Mouse (Mus musculus) kidney, postnatal 0 days (tissue): ENCODE results near the gene Gm26602. TPM values are rescaled to one million over a fixed set of nuclear protein-coding genes. Genes with fewer than 3 reads are reported as not detected.

Experiments used
- ATAC-seq: fragments of 200-750 bp; cut with Nextera tagmentation; replicated peaks from 2 replicates; pipeline ENCODE4 v1.8.0; 2017; ENCODE audit warnings: low read depth, moderate number of reproducible peaks, moderate TSS enrichment, moderate library complexity; ENCODE audit not compliant: low FRiP score
- DNase-seq: peaks from one replicate; pipeline ENCODE4 v3.0.0-alpha.2; 2016; ENCODE audit warnings: low spot score
- H3K27ac ChIP-seq: fragments of 300-500 bp; sonication (generic); 2 replicates; pipeline ENCODE4 v1.5.1; 2014; ENCODE audit warnings: mild to moderate bottlenecking
- H3K27me3 ChIP-seq: fragments of 300-500 bp; sonication (generic); 2 replicates; pipeline ENCODE4 v1.6.1; 2014; ENCODE audit warnings: low read length, mixed read lengths; ENCODE audit not compliant: insufficient read depth
- H3K36me3 ChIP-seq: fragments of 300-500 bp; sonication (generic); 2 replicates; pipeline ENCODE4 v1.6.1; 2014; ENCODE audit warnings: low read length, mixed read lengths; ENCODE audit not compliant: insufficient read depth
- H3K4me1 ChIP-seq: fragments of 300-500 bp; sonication (generic); replicated peaks from 2 replicates; pipeline ENCODE4 v1.6.1; 2014; ENCODE audit warnings: antibody characterized with exemption, low read length, mixed read lengths; ENCODE audit not compliant: insufficient read depth
- H3K4me2 ChIP-seq: fragments of 300-500 bp; sonication (generic); 2 replicates; pipeline ENCODE4 v1.6.1; 2014; ENCODE audit warnings: mild to moderate bottlenecking, low read length, moderate library complexity, mixed read lengths
- H3K4me3 ChIP-seq: fragments of 300-500 bp; sonication (generic); replicated peaks from 2 replicates; pipeline ENCODE4 v1.5.1; 2014; ENCODE audit warnings: low read depth, low read length
- H3K9ac ChIP-seq: fragments of 300-500 bp; sonication (generic); 2 replicates; pipeline ENCODE4 v1.6.1; 2014; ENCODE audit warnings: low read depth, low read length
- H3K9me3 ChIP-seq: fragments of 300-500 bp; sonication (generic); replicated peaks from 2 replicates; pipeline ENCODE4 v1.6.1; 2016; ENCODE audit warnings: low read length, inconsistent platforms, mixed read lengths
- CTCF ChIP-seq: IDR thresholded peaks from 2 replicates; pipeline ENCODE4 v1.5.1; 2016; ENCODE audit warnings: antibody characterized with exemption, low read depth, mild to moderate bottlenecking, moderate library complexity
- WGBS: fragments of 180-500 bp; shearing (Covaris S2); extraction: QIAGEN DNeasy Blood & Tissue Kit; methylation state at CpG from one replicate; pipeline ENCODE4 v1.1.7; 2014; 5-methylcytosine and 5-hydroxymethylcytosine counted together
- polyA plus RNA-seq: library from polyadenylated mRNA; unstranded; fragments of >200 nt; fragmentation: Nextera tagmentation; extraction: Ambion mirVana; gene quantifications from 2 replicates; pipeline ENCODE4 v1.2.1, GENCODE M21; 2015

Gm26602 gene
- polyA plus RNA-seq, 1 experiment from 2014 or later, result 21.6 TPM

DNA sequence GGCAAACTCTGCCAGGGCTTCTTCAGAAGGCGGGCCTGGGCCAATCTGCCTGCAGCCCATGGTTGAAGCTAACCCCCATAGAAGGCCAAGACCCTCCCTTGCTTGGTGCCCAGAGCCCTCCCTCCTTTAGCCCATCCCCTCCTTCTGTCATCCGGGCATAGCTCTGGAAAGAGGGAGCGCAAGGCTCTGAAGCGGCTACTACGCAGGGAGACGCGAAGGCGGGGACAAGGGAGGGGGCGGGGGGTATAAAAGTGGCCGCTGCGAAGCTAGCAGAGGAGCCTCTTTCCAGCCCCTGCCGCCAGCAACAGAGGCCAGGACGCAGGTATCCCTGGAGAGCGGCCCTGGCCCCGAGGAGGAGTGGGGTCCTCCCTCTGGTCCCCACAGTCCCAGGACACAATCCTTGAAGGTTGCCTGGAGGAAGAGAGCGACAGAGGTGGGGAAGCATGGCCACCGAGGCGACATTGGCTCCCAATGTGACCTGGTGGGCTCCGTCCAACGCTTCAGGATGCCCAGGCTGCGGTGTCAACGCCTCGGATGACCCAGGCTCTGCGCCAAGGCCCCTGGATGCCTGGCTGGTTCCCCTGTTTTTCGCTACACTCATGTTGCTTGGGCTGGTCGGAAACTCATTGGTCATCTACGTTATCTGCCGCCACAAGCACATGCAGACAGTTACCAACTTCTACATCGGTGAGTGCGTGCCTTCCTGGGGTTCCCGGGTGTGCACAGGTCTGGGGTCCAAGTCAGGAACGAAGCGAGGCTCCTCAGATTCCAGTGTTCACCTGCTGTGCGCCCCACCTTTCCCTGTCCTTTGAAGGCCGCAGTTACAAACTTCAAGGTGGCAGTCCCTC lies 7.8 kb downstream of the Gm26602 start:
- ATAC-seq, result no peak

DNA sequence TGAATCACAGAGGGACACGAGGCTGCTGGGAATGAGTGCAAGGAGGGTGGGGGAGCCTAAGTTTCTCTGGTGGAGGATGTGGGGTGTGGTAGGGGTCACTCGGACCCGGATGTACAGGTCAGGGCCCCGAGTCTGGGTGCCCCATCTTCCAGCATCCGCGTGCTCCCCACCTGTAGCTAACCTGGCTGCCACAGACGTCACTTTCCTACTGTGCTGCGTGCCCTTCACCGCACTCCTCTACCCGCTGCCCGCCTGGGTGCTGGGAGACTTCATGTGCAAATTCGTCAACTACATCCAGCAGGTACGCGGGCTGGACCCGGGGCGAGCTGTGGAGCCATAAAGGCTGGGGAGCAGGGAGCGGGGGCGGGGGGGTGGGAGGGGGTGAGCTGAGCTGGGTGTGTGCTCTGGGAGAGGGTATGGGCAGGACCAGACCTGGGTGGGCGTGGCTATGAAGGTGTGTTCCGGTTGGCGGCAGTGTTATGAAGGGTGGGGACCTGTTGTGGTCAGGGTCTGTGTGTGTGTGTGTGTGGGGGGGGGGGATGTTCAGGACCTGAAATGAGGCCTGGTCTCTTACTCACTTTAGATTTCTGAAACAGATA lies 8.7 kb downstream of the Gm26602 start:
- Histone ChIP-seq H3K27ac (no peak overlapping the region), H3K4me1 (peaks cover 28% of the 10 kb centered on the region), H3K4me3 (no peak overlapping the region), H3K27me3 (peaks cover 46% of the 10 kb centered on the region), H3K4me2 (peak overlapping the region; percentile 50), H3K9me3 (no peaks in the 10 kb centered on the region), H3K36me3 (no peaks in the 10 kb centered on the region), H3K9ac (0 out of 2 replicates have a peak overlapping the region, but pooled peaks have one; percentile 35)
- DNase-seq (no peak), ATAC-seq (no peak)
- TF ChIP-seq CTCF, result no peak
- 8% methylated on average over 21 of the region's 21 CpGs for whole genome bisulfite sequencing

More for the DNA sequence above, 7.8 kb downstream of the Gm26602 start:
- H3K9ac ChIP-seq, result peak overlapping the region; percentile 29; the same call in 1 of the 2 replicates
- H3K4me2 ChIP-seq, result peak overlapping the region; percentile 50
- H3K27me3 ChIP-seq, result peaks cover 46% of the 10 kb centered on the region
- H3K36me3 ChIP-seq, result no peaks in the 10 kb centered on the region
- no peak for TF ChIP-seq CTCF
- 11% methylated on average over 35 of the region's 35 CpGs for WGBS
- H3K27ac ChIP-seq, result no peak overlapping the region
- DNase-seq, result no peak
- H3K9me3 ChIP-seq, result no peaks in the 10 kb centered on the region
- peaks cover 28% of the 10 kb centered on the region for H3K4me1 ChIP-seq
- H3K4me3 ChIP-seq, result peak overlapping the region; percentile 16

- Histone ChIP-seq H3K4me3 (peak overlapping the region; percentile 26; the same call in 1 of the 2 replicates), H3K4me1 (peaks cover 27% of the 10 kb centered on the region), H3K4me2 (peak overlapping the region; percentile 48), H3K9ac (no peak overlapping the region), H3K27ac (no peak overlapping the region), H3K27me3 (peaks cover 46% of the 10 kb centered on the region), H3K36me3 (no peaks in the 10 kb centered on the region), H3K9me3 (no peaks in the 10 kb centered on the region)
- DNase-seq, result no peak
- TF ChIP-seq CTCF, result no peak
- 16% methylated on average over 26 of the region's 26 CpGs for whole genome bisulfite sequencing
- 0 out of 2 replicates have a peak, but pooled peaks have one; percentile 9 for ATAC-seq
Observed at GRCm38 (mm10) chr10:79920056-79920890, 9.6 kb downstream of the Gm26602 start.

- Histone ChIP-seq H3K4me2 (peak within 1 kb of the TSS; percentile 48), H3K4me1 (peaks cover 20% of the 10 kb centered on the region), H3K4me3 (peak within 1 kb of the TSS; percentile 26), H3K9ac (0 out of 2 replicates have a peak within 1 kb of the TSS, but pooled peaks have one; percentile 35), H3K27me3 (peaks cover 46% of the 10 kb centered on the region), H3K9me3 (no peaks in the 10 kb centered on the region), H3K27ac (no peak within 1 kb of the TSS), H3K36me3 (no peaks in the 10 kb centered on the region)
- TF ChIP-seq CTCF, result no peak
- no peak for ATAC-seq
- WGBS, result 7% methylated on average over 37 of the region's 41 CpGs
- no peak for DNase-seq
Observed at GRCm38 (mm10) chr10:79920958-79921535, 10.4 kb downstream of the Gm26602 start, which contains the start of gene R3hdm4. R3hdm4 (minus strand) TSS chr10:79921208.

DNA sequence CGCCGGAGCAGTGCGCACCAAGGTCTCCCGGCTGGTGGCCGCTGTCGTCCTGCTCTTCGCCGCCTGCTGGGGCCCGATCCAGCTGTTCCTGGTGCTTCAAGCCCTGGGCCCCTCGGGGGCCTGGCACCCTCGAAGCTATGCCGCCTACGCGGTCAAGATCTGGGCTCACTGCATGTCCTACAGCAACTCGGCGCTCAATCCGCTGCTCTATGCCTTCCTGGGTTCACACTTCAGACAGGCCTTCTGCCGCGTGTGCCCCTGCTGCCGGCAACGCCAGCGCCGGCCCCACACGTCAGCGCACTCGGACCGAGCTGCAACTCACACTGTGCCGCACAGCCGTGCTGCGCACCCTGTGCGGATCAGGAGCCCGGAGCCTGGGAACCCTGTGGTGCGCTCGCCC lies 10.9 kb downstream of the Gm26602 start:
- peak overlapping the region; percentile 26 for H3K4me3 ChIP-seq
- H3K4me2 ChIP-seq, result peak overlapping the region; percentile 48
- 0 out of 2 replicates have a peak overlapping the region, but pooled peaks have one; percentile 35 for H3K9ac ChIP-seq
- H3K9me3 ChIP-seq, result no peaks in the 10 kb centered on the region
- 4% methylated on average over 34 of the region's 34 CpGs for WGBS
- ATAC-seq (no peak), DNase-seq (no peak)
- H3K27ac ChIP-seq, result no peak overlapping the region
- peaks cover 18% of the 10 kb centered on the region for H3K4me1 ChIP-seq
- H3K36me3 ChIP-seq, result no peaks in the 10 kb centered on the region
- peaks cover 46% of the 10 kb centered on the region for H3K27me3 ChIP-seq
- TF ChIP-seq CTCF, result no peak
